Comparison of ENCODE assay signal across 8 mouse cellular contexts in genomic region chr10:96308713-96309445, GRCm38 (mm10).
A peak's percentile ranks its signal among the peaks of the same experiment; 100 is the strongest.
DNase-seq lines count a peak whose midpoint lies in the region; ATAC-seq and TF ChIP-seq lines count a peak whose summit lies in the region.

No protein-coding gene starts in this region.

- H3K4me2 ChIP-seq in embryonic facial prominence, embryonic 12.5 days (replicated peaks) = no peak overlapping the region
- H3K4me2 ChIP-seq in hindbrain, embryonic 14.5 days (replicated peaks) = no peak overlapping the region
- H3K4me2 ChIP-seq in midbrain, postnatal 0 days (ENCODE audit: low read depth, low read length, poor library complexity, severe bottlenecking) = no peak overlapping the region

- TF ChIP-seq CTCF in midbrain, postnatal 0 days (IDR thresholded peaks at IDR 0.05) = no peak

- peaks cover 4% of the 10 kb centered on the region for H3K4me1 ChIP-seq in embryonic facial prominence, embryonic 12.5 days
- peaks cover 9% of the 10 kb centered on the region; the same call in 1 of the 2 replicates for H3K4me1 ChIP-seq in hindbrain, embryonic 14.5 days (replicated peaks; ENCODE audit: control insufficient read depth, insufficient read depth, low read length)
- no peaks in the 10 kb centered on the region; the same call in 1 of the 2 replicates for H3K4me1 ChIP-seq in midbrain, postnatal 0 days (ENCODE audit: insufficient read depth, low read length)

- no peak overlapping the region for H3K4me3 ChIP-seq in embryonic facial prominence, embryonic 12.5 days
- H3K4me3 ChIP-seq in hindbrain, embryonic 14.5 days (replicated peaks; ENCODE audit: low read length) = no peak overlapping the region
- no peak overlapping the region for H3K4me3 ChIP-seq in midbrain, postnatal 0 days (ENCODE audit: low read depth, low read length)

- DNase-seq in frontal cortex, postnatal 14 days (ENCODE audit: low spot score in 2 of 2) = peak; percentile 8 to 13
- DNase-seq in R1 (ENCODE audit: low read depth, low spot score) = peak; percentile 99
- peak; percentile 57 for DNase-seq in hindbrain, embryonic 14.5 days (ENCODE audit: low spot score)
- DNase-seq in midbrain, postnatal 0 days (ENCODE audit: low spot score) = peak; percentile 90
- no peak for DNase-seq in adrenal gland, adult 2 months
- DNase-seq in right cerebral cortex, adult 2 months (ENCODE audit: low spot score in 2 of 2) = no peak

- H3K36me3 ChIP-seq in embryonic facial prominence, embryonic 12.5 days = no peaks in the 10 kb centered on the region
- no peaks in the 10 kb centered on the region for H3K36me3 ChIP-seq in hindbrain, embryonic 14.5 days (replicated peaks; ENCODE audit: control insufficient read depth, insufficient read depth)
- H3K36me3 ChIP-seq in midbrain, postnatal 0 days (ENCODE audit: insufficient read depth, low read length) = no peaks in the 10 kb centered on the region

- ATAC-seq in frontal cortex, adult (ENCODE audit: low TSS enrichment) = no peak
- peak; percentile 75 for ATAC-seq in embryonic facial prominence, embryonic 12.5 days (ENCODE audit: insufficient number of reproducible peaks, insufficient read depth, low FRiP score, low TSS enrichment)
- peak; percentile 84 for ATAC-seq in hindbrain, embryonic 14.5 days (ENCODE audit: low FRiP score)
- peak; percentile 84 for ATAC-seq in midbrain, postnatal 0 days (ENCODE audit: low FRiP score)

- peak overlapping the region; percentile 37; the same call in 1 of the 2 replicates for H3K27ac ChIP-seq in embryonic facial prominence, embryonic 12.5 days
- peak overlapping the region; percentile 44; the same call in 1 of the 2 replicates for H3K27ac ChIP-seq in hindbrain, embryonic 14.5 days
- no peak overlapping the region for H3K27ac ChIP-seq in midbrain, postnatal 0 days (ENCODE audit: low read depth, low read length)

- H3K9ac ChIP-seq in embryonic facial prominence, embryonic 12.5 days = no peak overlapping the region
- H3K9ac ChIP-seq in hindbrain, embryonic 14.5 days = no peak overlapping the region
- H3K9ac ChIP-seq in midbrain, postnatal 0 days (replicated peaks; ENCODE audit: low read length, poor library complexity, severe bottlenecking) = no peak overlapping the region

- H3K9me3 ChIP-seq in embryonic facial prominence, embryonic 12.5 days = peaks cover 5% of the 10 kb centered on the region
- no peaks in the 10 kb centered on the region for H3K9me3 ChIP-seq in hindbrain, embryonic 14.5 days (ENCODE audit: control insufficient read depth, low read length)
- H3K9me3 ChIP-seq in midbrain, postnatal 0 days (ENCODE audit: low read length) = no peaks in the 10 kb centered on the region

- H3K27me3 ChIP-seq in embryonic facial prominence, embryonic 12.5 days = no peaks in the 10 kb centered on the region
- no peaks in the 10 kb centered on the region for H3K27me3 ChIP-seq in hindbrain, embryonic 14.5 days (ENCODE audit: control insufficient read depth, insufficient read depth, low read length)
- no peaks in the 10 kb centered on the region for H3K27me3 ChIP-seq in midbrain, postnatal 0 days (ENCODE audit: insufficient read depth, low read length)

- WGBS in embryonic facial prominence, embryonic 12.5 days = 24% methylated on average over 7 of the region's 7 CpGs
- 7% methylated on average over 7 of the region's 7 CpGs for WGBS in hindbrain, embryonic 14.5 days
- WGBS in midbrain, postnatal 0 days = 12% methylated on average over 7 of the region's 7 CpGs

Comparison
In these comparisons a context has a peak if more than half of its experiments do, and no peak if none do; other contexts are left out.
1. DNase-seq: peak in frontal cortex, postnatal 14 days (2 of 2), R1 (single experiment), hindbrain, embryonic 14.5 days (single experiment) and midbrain, postnatal 0 days (single experiment); none in adrenal gland, adult 2 months (single experiment) and right cerebral cortex, adult 2 months (0 of 2).